Mouse (Mus musculus) forebrain, embryonic 14.5 days (tissue): Measurements from ENCODE around the gene Bub1b. TPM values are rescaled to one million over a fixed set of nuclear protein-coding genes. Genes with fewer than 3 reads are reported as not detected.

ENCODE experiments used
- ATAC-seq: fragments of 200-750 bp; cut with Nextera tagmentation; 2 replicates; pipeline ENCODE4 v1.8.0; 2017; ENCODE audit warnings: mild to moderate bottlenecking, moderate library complexity
- DNase-seq: peaks from one replicate; pipeline ENCODE4 v3.0.0-alpha.2; 2015; ENCODE audit warnings: low spot score
- H3K27ac ChIP-seq: fragments of 300-500 bp; sonication (generic); 2 replicates; pipeline ENCODE4 v1.5.1; 2014; ENCODE audit warnings: low read depth, mild to moderate bottlenecking, control low read depth, low read length, moderate library complexity
- H3K27me3 ChIP-seq: fragments of 300-500 bp; sonication (generic); replicated peaks from 2 replicates; pipeline ENCODE4 v1.6.1; 2014; ENCODE audit warnings: low read length, control low read depth, mixed read lengths; ENCODE audit not compliant: control insufficient read depth, insufficient read depth
- H3K36me3 ChIP-seq: fragments of 300-500 bp; sonication (generic); 2 replicates; pipeline ENCODE4 v1.6.1; 2014; ENCODE audit warnings: low read length, control low read depth; ENCODE audit not compliant: control insufficient read depth, insufficient read depth
- H3K4me1 ChIP-seq: fragments of 300-500 bp; sonication (generic); 2 replicates; pipeline ENCODE4 v1.6.1; 2014; ENCODE audit warnings: antibody characterized with exemption, low read length, control low read depth; ENCODE audit not compliant: control insufficient read depth, insufficient read depth
- H3K4me2 ChIP-seq: fragments of 300-500 bp; sonication (generic); 2 replicates; pipeline ENCODE4 v1.6.1; 2014; ENCODE audit warnings: mild to moderate bottlenecking, control low read depth, low read length
- H3K4me3 ChIP-seq: fragments of 300-500 bp; sonication (generic); 2 replicates; pipeline ENCODE4 v1.5.1; 2014; ENCODE audit warnings: low read depth, low read length, control low read depth
- H3K9ac ChIP-seq: fragments of 300-500 bp; sonication (generic); 2 replicates; pipeline ENCODE4 v1.6.1; 2014; ENCODE audit warnings: mild to moderate bottlenecking, low read length, control low read depth, moderate library complexity
- H3K9me3 ChIP-seq: fragments of 300-500 bp; sonication (generic); replicated peaks from 2 replicates; pipeline ENCODE4 v1.6.1; 2016; ENCODE audit warnings: low read length, control low read depth, mixed read lengths; ENCODE audit not compliant: control insufficient read depth
- WGBS: fragments of 180-500 bp; shearing (Covaris S2); extraction: QIAGEN DNeasy Blood & Tissue Kit; methylation state at CpG from one replicate; pipeline ENCODE4 v1.1.7; 2014; 5-methylcytosine and 5-hydroxymethylcytosine counted together
- polyA plus RNA-seq: library from polyadenylated mRNA; unstranded; fragments of >200 nt; fragmentation: Nextera tagmentation; extraction: Ambion mirVana; gene quantifications from 2 replicates; pipeline ENCODE4 v1.2.1, GENCODE M21; 2014

Bub1b gene
- polyA plus RNA-seq, 1 experiment from 2014 or later = 47.5 TPM

DNA sequence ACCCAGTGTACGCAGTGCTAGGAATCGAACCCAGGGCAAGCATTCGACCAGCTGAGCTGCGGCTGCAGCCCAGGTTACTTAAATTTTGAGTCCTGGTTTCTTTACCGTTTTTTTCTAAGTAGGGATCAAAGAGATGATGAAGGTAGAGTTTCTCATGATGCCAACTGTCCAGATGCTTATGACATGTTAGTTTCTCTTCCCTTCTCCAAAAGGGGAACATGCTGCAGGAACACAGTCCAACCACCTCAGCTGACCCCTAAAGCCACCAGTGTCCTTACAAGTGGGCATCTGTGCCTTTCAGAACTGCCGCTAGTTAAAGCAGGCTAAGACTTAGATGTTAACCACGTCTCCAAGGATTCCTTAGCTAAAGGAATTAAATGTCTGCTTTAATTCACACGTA, 30.8 kb upstream of the Bub1b start:
- Histone ChIP-seq H3K9me3 (no peaks in the 10 kb centered on the region), H3K36me3 (no peaks in the 10 kb centered on the region), H3K4me2 (no peak overlapping the region), H3K9ac (no peak overlapping the region), H3K27ac (no peak overlapping the region), H3K27me3 (no peaks in the 10 kb centered on the region), H3K4me3 (no peak overlapping the region), H3K4me1 (no peaks in the 10 kb centered on the region)
- 89% methylated on average over 8 of the region's 8 CpGs for WGBS
- no peak for DNase-seq
- ATAC-seq = no peak

DNA sequence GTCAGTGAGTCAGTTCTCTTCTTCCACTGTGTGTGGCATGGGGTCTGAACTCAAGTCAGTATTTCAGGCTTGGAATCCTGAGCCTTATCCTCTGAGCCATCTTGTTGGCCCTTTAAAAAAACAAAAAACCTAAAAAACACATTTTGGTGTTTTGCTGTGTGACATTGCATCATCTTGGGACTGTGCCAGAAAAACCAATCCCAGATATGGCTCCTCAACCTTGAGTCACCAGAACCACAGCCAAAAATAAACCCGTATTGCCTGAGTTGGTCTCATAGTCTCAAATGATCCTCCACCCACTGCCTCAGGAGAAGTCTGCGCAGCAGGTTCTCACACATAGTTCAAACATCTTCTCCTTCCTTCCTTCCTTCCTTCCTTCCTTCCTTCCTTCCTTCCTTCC, 27.1 kb upstream of the Bub1b start:
- H3K9me3 ChIP-seq = no peaks in the 10 kb centered on the region
- H3K4me1 ChIP-seq = no peaks in the 10 kb centered on the region
- 93% methylated on average over 2 of the region's 2 CpGs for WGBS
- no peaks in the 10 kb centered on the region for H3K27me3 ChIP-seq
- ATAC-seq (no peak), DNase-seq (no peak)
- H3K9ac ChIP-seq = no peak overlapping the region
- H3K36me3 ChIP-seq = no peaks in the 10 kb centered on the region
- no peak overlapping the region for H3K4me2 ChIP-seq
- H3K27ac ChIP-seq = no peak overlapping the region
- no peak overlapping the region for H3K4me3 ChIP-seq

DNA sequence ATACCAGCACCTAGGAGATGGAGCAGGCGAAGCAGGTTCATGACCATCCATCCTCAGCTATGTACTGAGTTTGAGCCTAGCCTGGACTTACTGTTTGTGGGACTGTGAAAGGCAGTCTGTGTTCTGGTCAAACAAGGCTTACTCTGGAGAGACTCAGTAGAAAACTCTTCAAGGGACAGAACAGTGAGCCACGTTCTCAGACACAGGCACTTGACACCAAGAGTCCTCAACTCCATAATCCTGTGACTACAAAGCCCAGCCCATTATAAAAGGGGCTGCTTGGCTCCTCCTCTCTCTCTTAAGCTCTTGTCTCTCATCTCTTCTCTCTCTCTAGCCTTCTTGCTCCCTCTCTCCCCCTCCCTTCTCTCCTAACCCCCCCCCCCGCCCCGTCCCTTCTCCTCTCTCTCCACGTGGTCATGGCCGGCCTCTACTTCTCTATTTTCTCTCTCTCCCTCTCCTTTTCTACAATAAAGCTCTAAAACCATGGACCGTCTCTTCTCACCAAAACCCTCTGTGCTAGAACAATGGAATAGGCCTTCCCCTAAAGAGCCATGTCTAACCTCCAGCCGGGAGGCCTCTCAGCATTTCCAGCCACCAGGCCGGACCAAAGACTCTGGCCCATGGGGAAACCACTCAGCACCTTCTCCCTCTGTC, 25.7 kb upstream of the Bub1b start:
- no peak overlapping the region for H3K27ac ChIP-seq
- no peak for DNase-seq
- no peak for ATAC-seq
- no peak overlapping the region for H3K4me3 ChIP-seq
- WGBS = 53% methylated on average over 9 of the region's 9 CpGs
- H3K9me3 ChIP-seq = no peaks in the 10 kb centered on the region
- H3K36me3 ChIP-seq = no peaks in the 10 kb centered on the region
- no peaks in the 10 kb centered on the region for H3K27me3 ChIP-seq
- no peak overlapping the region for H3K4me2 ChIP-seq
- no peaks in the 10 kb centered on the region for H3K4me1 ChIP-seq
- no peak overlapping the region for H3K9ac ChIP-seq

DNA sequence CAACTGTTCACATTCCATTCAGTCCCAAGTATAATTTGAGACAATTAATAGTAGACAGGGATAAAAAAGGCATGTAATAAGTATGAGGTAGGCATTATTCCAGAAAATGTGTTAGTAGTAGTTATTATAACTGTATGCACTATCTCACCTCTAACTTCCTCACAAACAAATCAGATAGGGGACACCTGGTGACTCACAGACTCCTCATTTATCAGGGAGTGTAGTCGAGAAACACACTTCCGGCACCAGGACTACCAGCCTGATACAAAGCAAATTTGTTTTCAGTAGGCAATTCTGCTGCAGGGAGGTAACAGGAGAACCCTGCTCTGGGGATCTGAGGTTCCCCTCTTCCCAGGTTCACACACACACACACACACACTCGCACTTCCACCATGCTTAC, 24.9 kb upstream of the Bub1b start:
- ATAC-seq (no peak), DNase-seq (no peak)
- Histone ChIP-seq H3K4me3 (no peak overlapping the region), H3K9me3 (no peaks in the 10 kb centered on the region), H3K36me3 (no peaks in the 10 kb centered on the region), H3K27me3 (no peaks in the 10 kb centered on the region), H3K27ac (no peak overlapping the region), H3K9ac (no peak overlapping the region), H3K4me1 (no peaks in the 10 kb centered on the region), H3K4me2 (no peak overlapping the region)
- WGBS = 92% methylated on average over 3 of the region's 3 CpGs

DNA sequence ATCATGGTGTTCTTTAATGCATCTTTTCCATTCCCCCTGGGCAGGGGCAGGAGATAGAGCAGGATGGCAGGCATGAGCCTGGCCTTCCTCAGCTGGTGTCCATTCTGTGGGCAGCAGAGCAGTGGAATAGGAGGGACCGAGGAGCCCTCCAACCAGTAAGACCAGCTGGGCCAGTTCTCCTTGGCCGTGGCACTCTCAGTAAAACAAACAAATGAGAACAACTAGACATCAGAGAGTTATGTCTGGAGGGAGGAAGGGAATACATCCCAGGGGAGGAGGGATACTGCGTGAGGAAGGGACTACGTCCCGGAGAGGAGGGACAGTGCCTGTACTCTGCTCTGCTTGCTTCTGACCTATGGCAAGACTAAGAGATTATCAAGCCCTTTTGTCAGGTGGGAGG, 12.0 kb upstream of the Bub1b start:
- Histone ChIP-seq H3K4me3 (no peak overlapping the region), H3K36me3 (no peaks in the 10 kb centered on the region), H3K9me3 (no peaks in the 10 kb centered on the region), H3K9ac (no peak overlapping the region), H3K4me2 (no peak overlapping the region), H3K27me3 (no peaks in the 10 kb centered on the region), H3K4me1 (no peaks in the 10 kb centered on the region), H3K27ac (no peak overlapping the region)
- DNase-seq = no peak
- 92% methylated on average over 5 of the region's 5 CpGs for WGBS
- ATAC-seq = no peak

DNA sequence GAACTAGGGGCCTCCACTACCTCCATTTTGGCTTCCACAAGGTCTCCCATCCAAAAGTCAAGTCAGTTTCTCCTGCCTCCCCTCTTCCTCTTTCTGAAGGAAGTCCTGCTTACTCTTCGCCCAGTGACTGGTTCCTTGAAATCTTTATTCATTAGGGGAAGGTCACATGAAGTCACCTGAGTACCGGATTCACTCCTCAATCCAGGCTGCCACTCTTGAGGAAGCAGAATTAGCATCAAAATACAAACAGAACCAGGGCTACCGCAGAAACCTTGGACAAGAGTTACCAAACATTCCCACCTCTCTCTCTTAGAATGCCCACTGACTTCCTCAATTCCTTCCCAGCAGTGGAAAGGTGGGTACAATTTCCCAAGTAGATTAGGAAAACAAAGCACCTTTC, 10.3 kb upstream of the Bub1b start:
- no peaks in the 10 kb centered on the region for H3K9me3 ChIP-seq
- no peak overlapping the region for H3K4me2 ChIP-seq
- H3K36me3 ChIP-seq = no peaks in the 10 kb centered on the region
- 62% methylated on average over 3 of the region's 3 CpGs for WGBS
- no peaks in the 10 kb centered on the region for H3K27me3 ChIP-seq
- H3K4me1 ChIP-seq = no peaks in the 10 kb centered on the region
- H3K9ac ChIP-seq = no peak overlapping the region
- no peak overlapping the region for H3K27ac ChIP-seq
- H3K4me3 ChIP-seq = no peak overlapping the region
- ATAC-seq = no peak
- DNase-seq = no peak

DNA sequence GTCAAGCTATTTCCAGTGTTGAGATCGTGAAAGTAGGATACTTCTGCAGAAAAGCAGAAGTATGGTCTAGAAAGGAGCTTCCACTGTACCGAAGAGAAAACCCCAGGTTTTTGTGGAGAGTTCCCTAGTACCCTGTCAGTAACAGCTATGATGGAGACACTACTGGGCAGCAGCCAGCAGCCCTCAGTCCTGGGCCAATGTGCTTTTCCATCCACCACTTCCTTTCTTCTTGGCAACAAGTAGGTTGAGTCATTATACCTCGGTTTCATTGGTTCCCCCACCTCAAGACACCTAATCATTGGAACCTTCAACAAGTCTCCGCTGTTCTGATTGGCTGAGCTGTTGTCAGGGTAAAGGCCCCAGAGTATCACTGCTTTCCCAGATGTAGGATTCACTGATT, 6.9 kb upstream of the Bub1b start:
- DNase-seq (no peak), ATAC-seq (no peak)
- WGBS = 81% methylated on average over 4 of the region's 4 CpGs
- Histone ChIP-seq H3K27me3 (no peaks in the 10 kb centered on the region), H3K4me2 (no peak overlapping the region), H3K27ac (no peak overlapping the region), H3K36me3 (no peaks in the 10 kb centered on the region), H3K4me3 (no peak overlapping the region), H3K9ac (no peak overlapping the region), H3K9me3 (no peaks in the 10 kb centered on the region), H3K4me1 (no peaks in the 10 kb centered on the region)

DNA sequence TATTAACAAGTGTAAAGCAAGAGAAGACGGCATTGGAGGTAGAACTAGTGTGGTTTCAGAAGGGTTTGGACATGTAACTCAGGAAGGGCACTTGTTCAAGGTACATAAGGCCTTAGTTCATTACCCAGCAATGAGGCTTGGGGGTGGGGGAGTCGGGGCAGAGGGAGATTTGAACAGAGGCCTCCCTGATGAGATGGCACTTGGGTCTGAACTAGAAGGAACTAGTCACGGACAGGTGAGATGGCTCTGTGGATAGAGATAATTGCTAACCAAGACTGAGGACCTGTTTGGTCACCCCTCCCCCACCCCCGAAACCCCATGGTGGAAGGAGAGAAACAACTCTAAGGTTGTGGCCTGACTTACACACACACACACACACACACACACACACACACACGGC, 1.1 kb downstream of the Bub1b start:
- ATAC-seq = no peak
- H3K27ac ChIP-seq = no peak overlapping the region
- H3K36me3 ChIP-seq = peaks cover 20% of the 10 kb centered on the region
- no peaks in the 10 kb centered on the region for H3K9me3 ChIP-seq
- H3K4me1 ChIP-seq = peaks cover 5% of the 10 kb centered on the region
- whole genome bisulfite sequencing = 27% methylated on average over 5 of the region's 5 CpGs
- H3K9ac ChIP-seq = peak overlapping the region; percentile 65
- DNase-seq = no peak
- H3K27me3 ChIP-seq = no peaks in the 10 kb centered on the region
- H3K4me2 ChIP-seq = peak overlapping the region; percentile 71
- H3K4me3 ChIP-seq = peak overlapping the region; percentile 61

DNA sequence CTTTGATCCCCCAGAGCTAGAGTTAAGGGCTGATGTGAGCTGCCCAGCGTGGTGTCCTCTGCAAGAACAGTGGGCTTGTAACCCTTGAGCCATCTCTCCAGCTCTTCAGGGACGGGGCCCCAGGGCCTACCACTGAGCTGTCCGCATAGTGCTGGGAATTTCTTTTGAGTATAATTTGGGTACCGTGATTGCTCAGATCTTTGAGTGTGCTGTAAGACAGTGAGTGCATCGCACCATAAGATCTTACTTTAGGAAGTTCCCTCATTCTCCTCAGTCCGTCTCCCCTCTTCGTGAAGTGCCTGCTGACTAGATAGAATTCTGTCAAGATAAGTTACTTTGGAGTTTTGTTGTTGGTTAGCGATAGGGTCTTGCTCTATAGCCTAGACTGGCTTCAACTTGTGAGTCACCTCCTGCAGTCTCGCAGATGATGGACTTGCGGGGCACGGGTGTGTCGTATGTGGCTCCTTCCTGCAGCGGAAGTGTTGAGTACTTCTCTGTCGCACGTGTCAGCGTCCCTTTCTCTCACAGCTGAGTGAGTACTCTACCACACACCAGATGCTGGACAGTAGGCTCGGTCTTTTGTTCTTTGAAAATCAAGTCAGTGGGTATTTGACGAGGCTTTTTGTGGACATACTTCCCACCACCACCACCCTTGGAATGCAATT, 3.7 kb downstream of the Bub1b start:
- peaks cover 40% of the 10 kb centered on the region for H3K36me3 ChIP-seq

More for the DNA sequence above, 3.7 kb downstream of the Bub1b start:
- Histone ChIP-seq H3K4me1 (peaks cover 5% of the 10 kb centered on the region), H3K27me3 (no peaks in the 10 kb centered on the region), H3K4me3 (no peak overlapping the region), H3K9ac (no peak overlapping the region), H3K27ac (no peak overlapping the region), H3K4me2 (no peak overlapping the region), H3K9me3 (no peaks in the 10 kb centered on the region)
- DNase-seq = no peak
- 90% methylated on average over 18 of the region's 18 CpGs for WGBS
- ATAC-seq = no peak
